Mouse (Mus musculus) lung, embryonic 15.5 days (tissue): ENCODE measurements around the gene Cabp4. TPM values are rescaled to one million over a fixed set of nuclear protein-coding genes. Genes with fewer than 3 reads are reported as not detected.

Experiments
- ATAC-seq: fragments of 200-750 bp; cut with Nextera tagmentation; 2 replicates; pipeline ENCODE4 v1.8.0; 2017; ENCODE audit warnings: moderate number of reproducible peaks, borderline replicate concordance; ENCODE audit not compliant: low FRiP score, low TSS enrichment; ENCODE audit errors: extremely low read depth
- H3K27ac ChIP-seq: fragments of 300-500 bp; sonication (generic); 2 replicates; pipeline ENCODE4 v1.5.1; 2015; ENCODE audit warnings: moderate library complexity, mild to moderate bottlenecking, inconsistent platforms
- H3K27me3 ChIP-seq: fragments of 300-500 bp; sonication (generic); 2 replicates; pipeline ENCODE4 v1.6.1; 2015; ENCODE audit warnings: inconsistent platforms
- H3K36me3 ChIP-seq: fragments of 300-500 bp; sonication (generic); 2 replicates; pipeline ENCODE4 v1.6.1; 2015; ENCODE audit warnings: inconsistent platforms
- H3K4me1 ChIP-seq: fragments of 300-500 bp; sonication (generic); 2 replicates; pipeline ENCODE4 v1.6.1; 2015; ENCODE audit warnings: inconsistent platforms
- H3K4me2 ChIP-seq: fragments of 300-500 bp; sonication (generic); 2 replicates; pipeline ENCODE4 v1.6.1; 2015; ENCODE audit warnings: inconsistent platforms, mild to moderate bottlenecking, moderate library complexity
- H3K4me3 ChIP-seq: fragments of 300-500 bp; sonication (generic); 2 replicates; pipeline ENCODE4 v1.5.1; 2015; ENCODE audit warnings: mild to moderate bottlenecking, inconsistent platforms
- H3K9ac ChIP-seq: fragments of 300-500 bp; sonication (generic); 2 replicates; pipeline ENCODE4 v1.6.1; 2015; ENCODE audit warnings: inconsistent platforms
- H3K9me3 ChIP-seq: fragments of 300-500 bp; sonication (generic); 2 replicates; pipeline ENCODE4 v1.6.1; 2016; ENCODE audit warnings: inconsistent platforms
- WGBS: fragments of 180-500 bp; shearing (Covaris S2); methylation state at CpG from one replicate; pipeline ENCODE4 v1.1.7; 2015; 5-methylcytosine and 5-hydroxymethylcytosine counted together
- polyA plus RNA-seq: library from polyadenylated mRNA; unstranded; fragments of >200 nt; fragmentation: Nextera tagmentation; extraction: Ambion mirVana; gene quantifications from 2 replicates; pipeline ENCODE4 v1.2.1, GENCODE M21; 2015

The Cabp4 gene
- polyA plus RNA-seq, 1 experiment from 2014 or later: 0.11 TPM

DNA sequence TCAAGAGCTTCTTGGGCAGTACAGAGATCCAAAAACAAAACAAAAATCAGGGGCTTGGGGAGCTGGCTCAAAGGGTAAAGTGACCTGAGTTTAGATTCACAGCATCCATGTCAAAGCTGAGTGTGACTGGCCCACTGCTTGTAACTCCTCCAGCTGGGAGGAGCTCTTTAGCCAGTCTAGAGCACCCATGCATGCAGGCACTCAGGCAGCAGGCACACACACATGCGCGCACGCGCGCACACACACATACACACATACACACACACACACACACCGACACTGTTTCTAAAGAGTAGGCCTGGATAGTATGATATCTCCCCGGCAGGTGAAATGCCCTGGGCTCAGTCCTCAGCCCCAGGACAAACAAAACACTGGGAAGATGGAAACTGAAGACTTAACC, 26.8 kb downstream of the Cabp4 start:
- Histone ChIP-seq H3K4me3 (no peak overlapping the region), H3K27me3 (no peaks in the 10 kb centered on the region), H3K27ac (no peak overlapping the region), H3K4me2 (no peak overlapping the region), H3K36me3 (peaks cover 49% of the 10 kb centered on the region), H3K4me1 (peaks cover 25% of the 10 kb centered on the region), H3K9me3 (no peaks in the 10 kb centered on the region), H3K9ac (no peak overlapping the region)
- WGBS: 97% methylated on average over 7 of the region's 7 CpGs
- no peak for ATAC-seq

DNA sequence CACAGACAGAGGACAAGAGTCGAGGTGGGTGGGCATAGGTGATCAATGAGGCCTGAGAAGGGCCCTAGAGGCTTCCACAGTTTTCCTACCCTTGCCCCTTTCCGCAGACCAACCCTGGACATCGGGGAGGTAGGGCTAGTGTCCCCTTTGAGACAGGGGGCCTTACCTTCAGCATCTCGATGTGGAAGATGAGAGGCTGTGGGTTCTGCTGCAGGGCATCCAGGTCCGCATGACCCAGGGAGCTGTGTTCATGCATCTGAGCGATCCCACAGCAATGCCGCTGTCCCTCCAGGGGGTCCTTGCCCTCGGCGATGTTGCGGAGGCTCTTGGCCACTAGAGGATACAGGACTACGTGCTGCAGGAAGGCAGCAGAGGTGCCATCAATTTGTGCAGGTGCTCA, 28.0 kb downstream of the Cabp4 start:
- no peak for ATAC-seq
- H3K9ac ChIP-seq: no peak overlapping the region
- no peaks in the 10 kb centered on the region for H3K9me3 ChIP-seq
- H3K4me2 ChIP-seq: no peak overlapping the region
- peaks cover 23% of the 10 kb centered on the region for H3K4me1 ChIP-seq
- H3K36me3 ChIP-seq: peaks cover 53% of the 10 kb centered on the region
- H3K27me3 ChIP-seq: no peaks in the 10 kb centered on the region
- H3K27ac ChIP-seq: no peak overlapping the region
- 88% methylated on average over 11 of the region's 11 CpGs for WGBS
- no peak overlapping the region for H3K4me3 ChIP-seq

DNA sequence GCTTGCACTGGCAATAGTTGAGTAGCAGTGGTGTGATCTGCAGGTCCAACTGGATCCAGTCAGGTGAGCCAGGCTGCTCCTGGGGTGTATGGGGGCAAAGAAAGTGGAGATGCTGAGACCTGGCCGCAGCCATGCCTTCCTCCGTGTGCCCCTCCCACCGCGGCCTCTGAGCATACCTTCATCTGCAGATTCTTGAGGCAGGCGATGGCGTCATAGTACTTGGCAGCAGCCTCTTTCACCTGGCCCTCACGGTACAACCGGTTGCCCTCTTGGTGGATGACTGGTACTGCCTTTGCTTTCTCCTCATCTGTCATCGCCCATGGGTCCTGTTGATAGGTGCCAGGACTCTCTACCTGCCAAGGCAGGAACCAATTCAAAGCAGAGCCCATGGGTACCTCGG, 28.7 kb downstream of the Cabp4 start:
- no peaks in the 10 kb centered on the region for H3K9me3 ChIP-seq
- no peak overlapping the region for H3K9ac ChIP-seq
- no peak overlapping the region for H3K4me2 ChIP-seq
- no peak for ATAC-seq
- H3K4me3 ChIP-seq: no peak overlapping the region
- H3K36me3 ChIP-seq: peaks cover 53% of the 10 kb centered on the region
- H3K4me1 ChIP-seq: peaks cover 16% of the 10 kb centered on the region
- no peak overlapping the region for H3K27ac ChIP-seq
- H3K27me3 ChIP-seq: no peaks in the 10 kb centered on the region
- WGBS: 95% methylated on average over 10 of the region's 10 CpGs

DNA sequence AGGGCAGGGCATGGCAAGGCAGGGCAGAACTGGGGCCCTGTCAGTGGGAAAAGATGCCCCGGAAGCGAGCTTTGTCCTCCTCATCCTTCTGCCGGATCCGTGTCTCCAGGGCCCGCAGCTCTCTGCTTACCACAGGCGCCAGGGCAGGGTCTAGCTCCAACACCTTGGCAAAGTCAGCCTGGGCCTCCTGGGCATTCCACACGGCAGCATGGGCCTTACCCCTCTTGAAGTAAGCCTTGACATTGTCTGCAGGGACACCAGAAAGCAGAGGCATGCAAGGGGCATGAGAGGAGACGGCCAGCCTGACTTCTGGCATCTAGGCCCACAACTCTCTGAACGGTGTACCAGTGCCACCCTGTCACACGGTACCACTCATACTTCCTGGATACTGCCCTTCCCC, 29.3 kb downstream of the Cabp4 start:
- Histone ChIP-seq H3K9ac (no peak overlapping the region), H3K27me3 (no peaks in the 10 kb centered on the region), H3K4me2 (no peak overlapping the region), H3K4me1 (peaks cover 11% of the 10 kb centered on the region; the same call in 1 of the 2 replicates), H3K9me3 (no peaks in the 10 kb centered on the region), H3K36me3 (peaks cover 53% of the 10 kb centered on the region), H3K4me3 (no peak overlapping the region), H3K27ac (no peak overlapping the region)
- ATAC-seq: no peak
- 83% methylated on average over 10 of the region's 10 CpGs for WGBS

DNA sequence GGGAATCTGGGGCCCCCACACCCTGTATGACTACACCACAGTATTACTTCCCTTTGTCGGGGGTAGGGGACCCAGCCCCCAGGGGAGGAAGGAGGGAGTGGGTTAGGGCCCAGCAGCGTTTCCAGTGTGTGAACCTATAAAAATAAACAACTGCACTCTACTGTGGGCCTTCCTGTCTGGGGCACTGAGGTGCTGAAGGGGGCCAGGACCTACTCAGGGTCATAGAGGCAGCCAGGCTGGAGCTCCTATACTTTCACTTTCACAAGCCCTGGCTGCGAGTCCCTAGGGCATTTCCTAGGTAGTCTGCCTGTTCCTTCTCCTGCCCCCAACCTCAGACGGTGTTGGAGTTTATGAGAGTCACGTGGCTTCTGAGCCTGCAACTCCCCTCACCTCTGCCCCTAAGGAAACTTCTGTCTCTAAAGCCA, 30.0 kb downstream of the Cabp4 start:
- ATAC-seq: peak; percentile 33; the same call in 1 of the 2 replicates
- H3K9ac ChIP-seq: no peak overlapping the region
- no peak overlapping the region for H3K4me2 ChIP-seq
- no peaks in the 10 kb centered on the region for H3K27me3 ChIP-seq
- peaks cover 51% of the 10 kb centered on the region for H3K36me3 ChIP-seq
- 32% methylated on average over 5 of the region's 5 CpGs for WGBS
- no peak overlapping the region; the same call in 1 of the 2 replicates for H3K27ac ChIP-seq
- H3K4me3 ChIP-seq: no peak overlapping the region
- H3K4me1 ChIP-seq: peaks cover 11% of the 10 kb centered on the region; the same call in 1 of the 2 replicates
- H3K9me3 ChIP-seq: no peaks in the 10 kb centered on the region

DNA sequence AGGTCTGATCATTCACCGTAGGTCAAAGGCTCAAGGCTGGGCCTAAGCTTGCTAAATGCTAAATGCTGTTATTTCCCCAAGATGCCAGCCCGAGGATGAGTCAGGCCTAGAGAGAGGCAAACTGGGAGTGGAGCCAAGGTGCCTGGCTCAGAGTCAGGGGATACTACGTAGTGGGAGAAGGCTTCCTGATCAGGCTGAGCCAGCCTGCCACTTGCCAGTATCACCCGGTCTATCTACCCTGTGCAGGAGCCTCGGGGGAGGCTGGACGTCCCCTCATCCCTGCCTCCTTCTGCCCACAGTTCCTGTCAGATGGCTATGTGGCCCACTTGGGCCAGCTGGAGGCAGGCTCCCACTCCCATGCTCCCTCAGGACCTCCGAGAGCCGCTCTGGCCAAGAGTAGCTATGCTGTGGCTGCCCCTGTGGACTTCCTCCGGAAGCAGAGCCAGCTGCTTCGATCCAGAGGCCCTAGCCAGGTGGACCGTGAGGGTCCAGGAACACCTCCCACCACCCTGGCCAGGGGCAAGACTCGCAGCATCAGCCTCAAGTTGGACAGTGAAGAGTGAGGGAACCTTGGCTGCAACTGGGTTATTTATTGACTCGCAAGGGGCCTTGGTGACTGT, 30.5 kb downstream of the Cabp4 start:
- WGBS: 49% methylated on average over 13 of the region's 13 CpGs
- Histone ChIP-seq H3K4me1 (peaks cover 11% of the 10 kb centered on the region; the same call in 1 of the 2 replicates), H3K4me2 (no peak overlapping the region), H3K36me3 (peaks cover 50% of the 10 kb centered on the region), H3K27me3 (no peaks in the 10 kb centered on the region), H3K4me3 (no peak overlapping the region), H3K9me3 (no peaks in the 10 kb centered on the region), H3K27ac (peak overlapping the region; percentile 34; the same call in 1 of the 2 replicates), H3K9ac (no peak overlapping the region)
- 0 out of 2 replicates have a peak, but pooled peaks have one; percentile 17 for ATAC-seq

DNA sequence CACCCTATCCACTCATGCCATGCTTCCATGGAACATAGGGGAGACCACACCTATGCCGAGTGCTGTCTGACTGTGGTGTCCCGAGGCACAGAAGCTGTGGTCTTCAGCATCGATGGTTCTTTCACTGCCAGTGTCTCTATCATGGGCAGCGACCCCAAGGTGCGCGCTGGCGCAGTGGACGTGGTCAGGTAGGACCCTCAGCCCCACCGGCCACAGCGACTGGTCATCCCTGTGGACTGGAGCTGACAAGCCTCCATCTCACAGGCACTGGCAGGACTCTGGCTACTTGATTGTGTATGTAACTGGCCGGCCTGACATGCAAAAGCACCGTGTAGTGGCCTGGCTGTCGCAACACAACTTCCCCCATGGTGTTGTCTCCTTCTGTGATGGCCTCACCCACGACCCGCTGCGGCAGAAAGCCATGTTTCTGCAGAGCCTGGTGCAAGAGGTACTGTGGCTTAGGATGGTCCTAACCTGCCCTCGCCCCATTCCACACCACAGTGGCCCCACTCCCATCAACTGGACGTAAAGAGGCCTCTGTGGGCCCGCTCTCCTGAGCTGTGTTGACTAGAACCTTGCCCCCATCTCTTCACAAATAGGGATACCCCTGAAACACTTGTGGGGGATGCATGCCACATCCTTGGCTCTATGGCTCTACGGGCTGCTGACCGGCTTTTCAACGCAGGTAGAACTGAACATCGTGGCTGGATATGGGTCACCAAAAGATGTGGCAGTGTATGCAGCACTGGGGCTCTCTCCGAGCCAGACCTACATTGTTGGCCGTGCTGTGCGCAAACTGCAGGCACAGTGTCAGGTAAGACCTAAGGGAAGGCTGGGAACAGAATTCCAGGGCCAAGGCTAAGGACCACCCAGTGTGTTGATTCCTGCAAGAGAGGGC, 31.5 kb downstream of the Cabp4 start:
- Histone ChIP-seq H3K4me3 (no peak overlapping the region), H3K36me3 (peaks cover 40% of the 10 kb centered on the region), H3K4me2 (no peak overlapping the region), H3K9me3 (no peaks in the 10 kb centered on the region), H3K4me1 (peaks cover 11% of the 10 kb centered on the region; the same call in 1 of the 2 replicates), H3K9ac (no peak overlapping the region), H3K27ac (no peak overlapping the region), H3K27me3 (no peaks in the 10 kb centered on the region)
- no peak for ATAC-seq
- 93% methylated on average over 26 of the region's 26 CpGs for WGBS

DNA sequence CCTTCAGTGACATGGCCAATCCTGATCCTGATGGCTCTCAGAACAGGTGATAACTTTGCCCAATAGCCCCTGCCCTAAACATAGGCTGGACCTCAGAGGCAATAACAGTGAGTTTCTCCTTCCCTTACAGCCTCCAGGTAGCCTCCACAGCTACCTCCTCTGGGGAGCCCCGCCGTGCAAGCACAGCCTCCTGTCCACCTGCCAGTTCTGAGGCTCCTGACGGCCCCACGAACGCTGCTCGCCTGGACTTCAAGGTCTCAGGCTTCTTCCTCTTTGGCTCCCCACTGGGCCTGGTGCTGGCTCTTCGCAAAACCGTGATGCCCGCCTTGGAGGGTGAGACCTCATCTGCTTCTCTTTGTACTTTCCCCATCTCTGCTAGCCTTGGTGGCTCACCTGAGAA, 35.3 kb downstream of the Cabp4 start:
- WGBS: 86% methylated on average over 9 of the region's 9 CpGs
- no peak for ATAC-seq
- Histone ChIP-seq H3K27me3 (no peaks in the 10 kb centered on the region), H3K4me2 (no peak overlapping the region), H3K36me3 (peaks cover 7% of the 10 kb centered on the region; the same call in 1 of the 2 replicates), H3K9me3 (no peaks in the 10 kb centered on the region), H3K4me3 (no peak overlapping the region), H3K9ac (no peak overlapping the region), H3K27ac (no peak overlapping the region), H3K4me1 (peaks cover 7% of the 10 kb centered on the region; the same call in 1 of the 2 replicates)

DNA sequence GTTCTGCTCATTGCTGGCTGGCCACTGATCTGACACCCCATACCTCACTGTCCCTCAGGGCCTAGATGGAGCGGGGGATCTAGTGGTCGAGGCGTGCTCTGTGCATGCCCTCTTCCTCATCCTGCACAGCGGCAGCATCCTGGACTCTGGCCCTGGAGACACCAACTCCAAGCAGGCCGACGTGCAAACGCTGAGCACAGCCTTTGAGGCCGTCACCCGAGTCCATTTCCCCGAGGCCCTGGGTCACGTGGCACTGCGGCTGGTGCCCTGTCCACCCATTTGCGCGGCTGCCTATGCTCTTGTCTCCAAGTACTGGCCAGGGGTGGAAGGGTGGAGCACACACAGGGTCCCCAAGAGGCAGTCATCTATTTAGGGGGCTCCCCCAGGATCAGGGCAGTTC, 37.2 kb downstream of the Cabp4 start:
- 0 out of 2 replicates have a peak, but pooled peaks cover 1% of the 10 kb centered on the region for H3K36me3 ChIP-seq
- no peak overlapping the region for H3K4me3 ChIP-seq
- no peak for ATAC-seq
- H3K9me3 ChIP-seq: no peaks in the 10 kb centered on the region
- H3K9ac ChIP-seq: no peak overlapping the region
- H3K27me3 ChIP-seq: peaks cover 13% of the 10 kb centered on the region
- 84% methylated on average over 14 of the region's 14 CpGs for WGBS
- H3K27ac ChIP-seq: no peak overlapping the region
- no peak overlapping the region for H3K4me2 ChIP-seq
- no peaks in the 10 kb centered on the region for H3K4me1 ChIP-seq

DNA sequence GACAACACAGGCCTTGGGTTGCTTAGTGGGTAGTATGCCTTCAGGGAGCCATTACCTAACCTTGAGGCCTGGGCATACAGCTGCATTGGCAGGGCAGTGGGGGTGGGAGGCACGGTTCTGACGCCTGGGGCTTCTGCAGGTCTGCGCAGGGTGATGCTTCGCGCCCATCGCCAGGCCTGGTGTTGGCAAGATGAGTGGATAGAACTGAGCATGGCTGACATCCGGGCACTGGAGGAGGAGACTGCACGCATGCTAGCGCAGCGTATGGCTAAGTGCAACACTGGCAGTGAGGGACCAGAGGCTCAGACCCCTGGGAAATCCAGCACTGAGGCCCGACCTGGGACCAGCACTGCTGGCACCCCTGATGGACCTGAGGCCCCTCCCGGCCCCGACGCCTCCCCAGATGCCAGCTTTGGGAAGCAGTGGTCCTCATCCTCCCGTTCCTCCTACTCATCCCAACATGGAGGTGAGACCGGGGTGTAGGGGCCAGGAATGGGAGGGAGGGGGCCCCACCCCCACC, 39.1 kb downstream of the Cabp4 start:
- no peak overlapping the region for H3K9ac ChIP-seq
- no peaks in the 10 kb centered on the region for H3K9me3 ChIP-seq
- WGBS: 86% methylated on average over 16 of the region's 16 CpGs
- H3K4me1 ChIP-seq: peaks cover 15% of the 10 kb centered on the region
- no peak overlapping the region for H3K27ac ChIP-seq
- peaks cover 31% of the 10 kb centered on the region for H3K27me3 ChIP-seq
- no peaks in the 10 kb centered on the region for H3K36me3 ChIP-seq
- no peak overlapping the region for H3K4me2 ChIP-seq
- no peak for ATAC-seq
- H3K4me3 ChIP-seq: no peak overlapping the region

DNA sequence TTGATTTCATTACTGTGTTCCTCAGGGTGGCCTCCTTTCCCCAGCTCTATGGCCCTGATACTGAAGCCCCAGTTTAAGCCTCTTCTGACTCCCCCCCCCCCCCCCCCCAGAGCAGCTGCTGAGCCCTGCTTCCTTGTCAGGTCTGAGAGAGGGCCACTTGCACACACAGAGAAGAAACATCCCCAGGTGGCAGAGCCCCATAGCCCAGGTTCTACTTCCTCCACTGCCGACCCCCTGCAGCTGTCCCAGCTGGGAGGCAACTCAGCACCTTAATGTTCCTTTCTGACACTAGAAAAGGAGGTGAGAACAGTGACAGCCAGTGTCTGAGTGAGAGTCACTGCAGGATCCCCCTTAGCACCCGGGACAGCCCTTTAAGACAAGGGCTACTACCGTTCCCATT, 40.0 kb downstream of the Cabp4 start:
- Histone ChIP-seq H3K27ac (no peak overlapping the region), H3K4me2 (no peak overlapping the region), H3K27me3 (peaks cover 35% of the 10 kb centered on the region), H3K36me3 (no peaks in the 10 kb centered on the region), H3K9me3 (no peaks in the 10 kb centered on the region), H3K4me1 (peaks cover 24% of the 10 kb centered on the region), H3K9ac (no peak overlapping the region), H3K4me3 (no peak overlapping the region)
- ATAC-seq: no peak
- 70% methylated on average over 3 of the region's 3 CpGs for WGBS

DNA sequence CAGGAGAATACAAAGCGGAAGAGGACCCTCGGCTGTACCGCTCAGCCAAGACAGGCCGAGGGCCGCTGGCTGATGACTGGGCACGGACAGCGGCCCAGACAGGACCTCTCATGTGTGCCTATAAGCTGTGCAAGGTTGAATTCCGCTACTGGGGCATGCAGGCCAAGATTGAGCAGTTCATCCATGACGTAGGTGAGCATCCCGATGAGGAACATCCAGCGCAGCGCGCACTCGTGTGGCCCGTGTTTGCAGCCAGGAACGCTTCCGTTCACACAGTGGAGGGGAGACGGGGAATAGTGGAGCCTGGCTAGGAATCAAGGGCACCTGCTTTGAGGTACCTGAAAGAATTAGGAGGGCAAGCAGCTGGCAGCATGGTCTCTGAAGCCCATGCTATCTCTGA, 40.5 kb downstream of the Cabp4 start:
- Histone ChIP-seq H3K9ac (no peak overlapping the region), H3K4me1 (peaks cover 29% of the 10 kb centered on the region), H3K36me3 (no peaks in the 10 kb centered on the region), H3K27ac (no peak overlapping the region), H3K4me2 (no peak overlapping the region), H3K27me3 (peaks cover 35% of the 10 kb centered on the region), H3K9me3 (no peaks in the 10 kb centered on the region), H3K4me3 (no peak overlapping the region)
- 91% methylated on average over 18 of the region's 18 CpGs for WGBS
- no peak for ATAC-seq
